Mouse (Mus musculus) midbrain, embryonic 13.5 days (tissue): ENCODE data around the gene Tpk1. TPM values are rescaled to one million over a fixed set of nuclear protein-coding genes. Genes with fewer than 3 reads are reported as not detected.
A peak's percentile ranks its signal among the peaks of the same experiment; 100 is the strongest.

Experiments
- ATAC-seq: fragments of 200-750 bp; cut with Nextera tagmentation; 2 replicates; pipeline ENCODE4 v1.8.0; 2017; ENCODE audit warnings: mild to moderate bottlenecking, moderate TSS enrichment, moderate library complexity
- H3K27ac ChIP-seq: fragments of 300-500 bp; sonication (generic); 2 replicates; pipeline ENCODE4 v1.5.1; 2015; ENCODE audit warnings: inconsistent platforms, mild to moderate bottlenecking, moderate library complexity
- H3K27me3 ChIP-seq: fragments of 300-500 bp; sonication (generic); 2 replicates; pipeline ENCODE4 v1.6.1; 2015; ENCODE audit warnings: mild to moderate bottlenecking, inconsistent platforms
- H3K36me3 ChIP-seq: fragments of 300-500 bp; sonication (generic); 2 replicates; pipeline ENCODE4 v1.6.1; 2015; ENCODE audit warnings: mild to moderate bottlenecking, inconsistent platforms
- H3K4me1 ChIP-seq: fragments of 300-500 bp; sonication (generic); replicated peaks from 2 replicates; pipeline ENCODE4 v1.6.1; 2015; ENCODE audit warnings: inconsistent platforms
- H3K4me2 ChIP-seq: fragments of 300-500 bp; sonication (generic); replicated peaks from 2 replicates; pipeline ENCODE4 v1.6.1; 2015; ENCODE audit warnings: moderate library complexity, mild to moderate bottlenecking, inconsistent platforms
- H3K4me3 ChIP-seq: fragments of 300-500 bp; sonication (generic); replicated peaks from 2 replicates; pipeline ENCODE4 v1.5.1; 2015; ENCODE audit warnings: mild to moderate bottlenecking, inconsistent platforms
- H3K9ac ChIP-seq: fragments of 300-500 bp; sonication (generic); replicated peaks from 2 replicates; pipeline ENCODE4 v1.6.1; 2015; ENCODE audit warnings: mild to moderate bottlenecking, inconsistent platforms
- H3K9me3 ChIP-seq: fragments of 300-500 bp; sonication (generic); 2 replicates; pipeline ENCODE4 v1.6.1; 2016; ENCODE audit warnings: mild to moderate bottlenecking, inconsistent platforms
- WGBS: fragments of 180-500 bp; shearing (Covaris S2); methylation state at CpG from one replicate; pipeline ENCODE4 v1.1.7; 2015; 5-methylcytosine and 5-hydroxymethylcytosine counted together
- polyA plus RNA-seq: library from polyadenylated mRNA; unstranded; fragments of >200 nt; fragmentation: Nextera tagmentation; extraction: Ambion mirVana; gene quantifications from 2 replicates; pipeline ENCODE4 v1.2.1, GENCODE M21; 2015

Tpk1 gene
- polyA plus RNA-seq, 1 experiment from 2014 or later = 5.8 TPM

DNA sequence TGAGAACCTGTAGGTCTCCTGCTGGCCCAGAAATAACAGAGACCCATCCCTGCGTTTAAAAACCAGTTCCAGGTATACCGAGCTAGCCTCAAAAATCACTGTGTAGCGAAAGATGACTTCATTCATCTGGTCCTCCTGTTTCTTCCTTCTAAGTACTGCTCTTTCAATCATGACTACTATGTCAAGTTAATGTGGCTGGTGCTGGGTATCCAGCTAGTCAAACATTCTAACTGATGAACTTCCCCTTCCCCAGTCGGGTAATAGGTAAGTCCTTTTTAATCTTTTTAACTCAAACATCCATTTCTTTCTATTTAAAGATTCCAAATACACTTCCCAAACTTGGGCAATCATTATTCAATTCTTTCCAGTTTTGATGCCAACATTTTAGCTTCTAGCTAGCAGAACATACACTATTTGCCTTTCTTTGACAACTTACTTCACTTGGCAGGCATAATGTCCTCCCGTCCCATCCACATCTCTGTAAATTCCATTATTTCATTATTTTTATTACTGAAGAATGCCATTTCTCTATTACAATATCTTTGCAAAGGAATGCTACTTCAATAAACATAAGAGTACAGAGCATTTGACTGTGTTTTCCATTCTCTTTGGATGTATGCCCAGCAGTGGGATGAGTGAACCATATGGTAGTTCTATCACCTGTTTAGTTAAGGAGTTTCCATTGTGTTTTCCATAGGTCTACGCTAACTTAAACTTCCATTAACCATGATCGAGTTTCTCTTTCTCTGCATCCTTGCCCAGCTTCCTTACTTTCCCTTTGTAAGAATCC is 728 bp upstream of the Tpk1 start:
- peak overlapping the region; percentile 59 for H3K4me3 ChIP-seq
- ATAC-seq = no peak; the same call in 1 of the 2 replicates
- H3K9me3 ChIP-seq = no peaks in the 10 kb centered on the region
- peaks cover 7% of the 10 kb centered on the region for H3K4me1 ChIP-seq
- H3K4me2 ChIP-seq = peak overlapping the region; percentile 67
- peak overlapping the region; percentile 83 for H3K9ac ChIP-seq
- peak overlapping the region; percentile 95 for H3K27ac ChIP-seq
- no peaks in the 10 kb centered on the region for H3K36me3 ChIP-seq
- H3K27me3 ChIP-seq = no peaks in the 10 kb centered on the region
- 87% methylated on average over 7 of the region's 7 CpGs for WGBS

DNA sequence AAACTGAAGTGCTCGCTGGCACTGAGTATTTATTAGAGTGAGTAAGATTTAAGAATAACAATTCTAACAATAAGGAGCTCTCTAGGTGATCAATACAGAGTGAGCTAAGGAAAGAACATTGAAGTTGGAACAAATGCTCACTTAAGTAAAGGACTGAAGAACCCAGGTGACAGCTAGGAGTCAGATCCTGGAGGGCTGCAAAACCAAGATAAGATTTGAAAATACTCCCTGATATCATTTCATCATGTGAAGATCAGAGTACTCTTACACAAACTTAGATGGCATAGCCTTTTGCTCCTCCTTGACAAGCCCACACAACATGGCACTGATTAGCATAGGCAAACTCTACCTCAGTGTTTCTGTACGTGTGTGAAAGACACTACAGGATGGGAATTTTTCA is 4.3 kb downstream of the Tpk1 start:
- no peak for ATAC-seq
- H3K4me2 ChIP-seq = no peak overlapping the region
- 81% methylated on average over 2 of the region's 2 CpGs for WGBS
- no peak overlapping the region for H3K27ac ChIP-seq
- no peak overlapping the region for H3K9ac ChIP-seq
- H3K9me3 ChIP-seq = no peaks in the 10 kb centered on the region
- no peaks in the 10 kb centered on the region for H3K36me3 ChIP-seq
- H3K27me3 ChIP-seq = no peaks in the 10 kb centered on the region
- no peak overlapping the region for H3K4me3 ChIP-seq
- peaks cover 7% of the 10 kb centered on the region for H3K4me1 ChIP-seq

DNA sequence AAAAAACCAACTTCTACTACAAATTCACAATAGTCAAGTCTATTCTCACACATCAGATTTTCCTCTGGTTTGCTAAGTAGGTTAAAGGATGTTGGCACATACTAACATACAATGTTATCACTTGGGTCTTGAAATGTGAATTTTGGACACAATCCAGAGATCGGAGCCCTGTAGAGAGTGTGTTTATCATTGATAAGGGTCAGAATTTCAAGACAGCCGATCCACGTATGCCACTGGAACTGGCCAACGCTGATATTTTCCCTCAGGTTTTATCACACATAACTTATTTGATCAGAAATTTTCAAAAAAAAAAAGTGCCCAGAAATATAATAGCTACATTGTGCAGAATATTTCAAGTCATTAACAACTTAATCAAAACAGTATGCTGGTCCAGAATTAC is 7.8 kb downstream of the Tpk1 start:
- H3K4me3 ChIP-seq = no peak overlapping the region
- H3K27me3 ChIP-seq = no peaks in the 10 kb centered on the region
- H3K9ac ChIP-seq = no peak overlapping the region
- no peaks in the 10 kb centered on the region for H3K36me3 ChIP-seq
- H3K27ac ChIP-seq = no peak overlapping the region
- ATAC-seq = no peak
- WGBS = 88% methylated on average over 4 of the region's 4 CpGs
- no peaks in the 10 kb centered on the region for H3K4me1 ChIP-seq
- no peak overlapping the region for H3K4me2 ChIP-seq
- H3K9me3 ChIP-seq = no peaks in the 10 kb centered on the region

DNA sequence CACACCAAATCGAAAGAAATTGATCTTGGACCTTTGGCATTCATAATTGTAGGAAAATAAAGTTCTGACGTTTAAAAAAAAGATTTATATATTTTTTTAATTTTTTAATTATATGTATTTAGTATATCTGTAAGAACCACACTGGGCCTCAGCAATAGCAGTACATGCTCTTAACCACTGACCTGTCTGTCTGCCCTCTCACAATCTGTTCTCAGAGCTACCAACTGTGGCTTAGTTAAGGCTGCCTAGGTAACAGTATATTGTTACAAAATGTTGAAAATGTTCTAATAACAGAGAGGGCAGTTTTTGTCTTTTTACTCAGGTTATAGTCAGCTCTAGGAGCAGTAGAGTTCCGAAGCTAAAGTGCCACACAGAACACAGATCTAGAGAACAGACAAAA is 8.2 kb downstream of the Tpk1 start:
- Histone ChIP-seq H3K27ac (no peak overlapping the region), H3K9me3 (no peaks in the 10 kb centered on the region), H3K4me2 (no peak overlapping the region), H3K27me3 (no peaks in the 10 kb centered on the region), H3K4me3 (no peak overlapping the region), H3K4me1 (no peaks in the 10 kb centered on the region), H3K36me3 (no peaks in the 10 kb centered on the region), H3K9ac (no peak overlapping the region)
- ATAC-seq = no peak
- WGBS = 80% methylated on average over 3 of the region's 3 CpGs

DNA sequence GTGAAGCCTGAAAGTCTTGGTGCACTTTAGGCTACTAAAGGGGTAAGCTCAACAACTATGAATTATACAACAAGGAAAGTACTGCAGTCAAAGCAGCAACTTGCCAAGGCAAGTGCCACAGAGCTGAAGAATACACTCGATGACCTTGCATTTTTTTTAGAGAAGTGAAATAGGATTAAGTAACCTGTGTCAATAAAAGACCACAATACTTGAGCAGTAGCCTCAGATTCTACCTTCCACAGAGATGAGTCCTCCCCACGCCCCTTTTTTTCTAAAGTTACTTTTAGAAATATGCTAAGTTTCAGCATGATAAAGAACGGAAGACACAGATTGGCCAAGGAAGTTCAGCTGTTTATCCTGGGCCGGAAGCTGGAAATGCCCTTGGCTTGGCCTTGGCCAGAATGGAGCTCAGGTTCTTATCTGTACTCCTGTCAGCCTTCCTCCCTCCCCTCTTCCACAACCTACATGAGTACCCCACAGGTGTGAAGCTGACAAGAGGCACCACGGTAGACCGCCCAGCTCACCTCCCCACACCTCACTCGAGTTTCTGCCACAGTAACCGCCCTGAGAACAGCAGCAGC is 11.1 kb downstream of the Tpk1 start:
- no peaks in the 10 kb centered on the region for H3K9me3 ChIP-seq
- WGBS = 84% methylated on average over 8 of the region's 8 CpGs
- H3K4me1 ChIP-seq = no peaks in the 10 kb centered on the region
- no peaks in the 10 kb centered on the region for H3K36me3 ChIP-seq
- no peak for ATAC-seq
- no peak overlapping the region for H3K4me2 ChIP-seq
- H3K27ac ChIP-seq = no peak overlapping the region
- no peaks in the 10 kb centered on the region for H3K27me3 ChIP-seq
- no peak overlapping the region for H3K9ac ChIP-seq
- no peak overlapping the region for H3K4me3 ChIP-seq

DNA sequence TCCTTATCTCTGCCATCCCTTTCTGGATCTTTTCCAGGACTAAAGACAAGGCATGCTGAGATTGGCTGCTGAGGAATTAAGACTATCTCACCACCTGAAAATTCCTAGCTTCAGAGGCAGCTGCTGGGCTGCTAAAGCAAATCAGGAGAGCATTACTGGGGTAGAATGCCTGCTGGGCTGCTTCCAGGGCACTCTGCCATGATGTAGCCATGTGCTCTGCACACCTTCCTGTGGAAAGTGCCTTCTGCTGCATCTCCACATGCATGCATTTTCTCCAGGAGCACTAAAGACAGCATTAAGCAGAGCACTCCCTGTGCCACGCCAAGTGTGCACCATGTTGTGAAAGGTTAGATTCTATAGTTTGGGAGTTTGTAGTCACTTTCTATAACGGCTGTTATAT is 16.6 kb downstream of the Tpk1 start:
- no peaks in the 10 kb centered on the region for H3K9me3 ChIP-seq
- 89% methylated on average over 2 of the region's 2 CpGs for WGBS
- no peak for ATAC-seq

DNA sequence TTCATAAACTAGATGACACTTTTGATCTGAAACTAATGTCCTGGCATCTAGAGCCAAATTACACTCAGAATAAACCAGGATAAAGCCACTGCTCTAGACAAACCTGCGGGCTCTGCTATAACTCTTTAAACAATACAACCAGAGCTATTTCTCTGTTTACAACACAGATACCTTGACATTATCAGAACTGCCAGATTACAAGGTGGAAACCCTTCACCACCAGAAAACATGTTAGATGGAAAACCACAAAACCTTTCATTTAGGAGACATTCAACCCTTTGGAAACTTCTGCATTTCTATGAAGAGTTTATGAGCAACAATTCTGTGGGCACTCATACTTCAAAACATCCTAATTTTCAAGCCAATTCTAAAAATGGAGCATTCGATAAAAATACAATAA is 20.4 kb downstream of the Tpk1 start:
- H3K4me1 ChIP-seq = no peaks in the 10 kb centered on the region
- no peak for ATAC-seq
- H3K9ac ChIP-seq = no peak overlapping the region
- H3K36me3 ChIP-seq = no peaks in the 10 kb centered on the region
- no peaks in the 10 kb centered on the region for H3K9me3 ChIP-seq
- no peaks in the 10 kb centered on the region for H3K27me3 ChIP-seq
- WGBS = 92% methylated on average over 2 of the region's 2 CpGs
- no peak overlapping the region for H3K4me2 ChIP-seq
- H3K27ac ChIP-seq = no peak overlapping the region
- H3K4me3 ChIP-seq = no peak overlapping the region

More for the DNA sequence above, 16.6 kb downstream of the Tpk1 start:
- H3K27ac ChIP-seq = no peak overlapping the region
- no peak overlapping the region for H3K4me3 ChIP-seq
- no peak overlapping the region for H3K4me2 ChIP-seq
- no peaks in the 10 kb centered on the region for H3K4me1 ChIP-seq
- no peak overlapping the region for H3K9ac ChIP-seq
- no peaks in the 10 kb centered on the region for H3K36me3 ChIP-seq
- H3K27me3 ChIP-seq = no peaks in the 10 kb centered on the region

DNA sequence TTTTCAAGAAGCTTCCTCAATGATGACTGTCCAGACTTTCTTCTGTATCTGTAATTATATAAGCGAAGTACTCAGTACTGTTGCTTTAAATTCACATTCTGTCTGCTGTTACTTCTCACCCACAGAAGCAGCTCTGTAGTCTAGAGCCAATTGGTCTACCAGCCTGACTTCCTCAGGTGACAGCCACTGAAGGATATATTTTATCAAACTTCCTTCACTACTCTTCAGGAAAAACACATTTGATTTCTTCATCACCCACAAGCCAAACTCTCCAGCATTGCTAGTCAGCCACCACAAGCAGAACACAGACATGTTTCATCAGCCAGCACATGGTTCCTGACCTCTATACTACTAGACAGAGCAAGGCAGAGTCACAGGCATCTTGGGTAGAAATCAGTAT is 21.0 kb downstream of the Tpk1 start:
- Histone ChIP-seq H3K27me3 (no peaks in the 10 kb centered on the region), H3K27ac (no peak overlapping the region), H3K9me3 (no peaks in the 10 kb centered on the region), H3K4me1 (no peaks in the 10 kb centered on the region), H3K36me3 (no peaks in the 10 kb centered on the region), H3K4me2 (no peak overlapping the region), H3K4me3 (no peak overlapping the region), H3K9ac (no peak overlapping the region)
- ATAC-seq = no peak
- WGBS = 97% methylated on average over 1 of the region's 1 CpGs

DNA sequence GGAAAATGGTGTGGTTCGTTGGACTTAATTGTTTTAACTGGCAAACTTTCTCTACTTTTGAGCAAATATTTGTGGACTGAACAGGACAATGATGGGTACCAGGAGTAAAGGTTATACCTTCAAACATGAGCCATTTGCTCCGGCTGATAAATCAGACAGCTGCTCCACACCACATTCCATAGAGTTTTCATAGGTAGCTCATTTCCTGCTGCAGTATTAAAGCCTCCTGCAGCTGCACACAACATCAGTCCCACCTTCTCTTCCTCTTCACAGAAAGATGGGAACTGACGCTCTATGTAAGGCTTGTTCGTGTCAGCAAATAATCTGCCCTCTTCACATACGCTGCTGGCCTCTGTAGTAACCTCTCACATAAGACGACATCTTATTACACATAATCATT is 22.4 kb downstream of the Tpk1 start:
- Histone ChIP-seq H3K4me3 (no peak overlapping the region), H3K4me1 (no peaks in the 10 kb centered on the region), H3K27me3 (no peaks in the 10 kb centered on the region), H3K4me2 (no peak overlapping the region), H3K27ac (no peak overlapping the region), H3K9ac (no peak overlapping the region), H3K9me3 (no peaks in the 10 kb centered on the region), H3K36me3 (no peaks in the 10 kb centered on the region)
- ATAC-seq = no peak
- whole genome bisulfite sequencing = 91% methylated on average over 6 of the region's 6 CpGs

DNA sequence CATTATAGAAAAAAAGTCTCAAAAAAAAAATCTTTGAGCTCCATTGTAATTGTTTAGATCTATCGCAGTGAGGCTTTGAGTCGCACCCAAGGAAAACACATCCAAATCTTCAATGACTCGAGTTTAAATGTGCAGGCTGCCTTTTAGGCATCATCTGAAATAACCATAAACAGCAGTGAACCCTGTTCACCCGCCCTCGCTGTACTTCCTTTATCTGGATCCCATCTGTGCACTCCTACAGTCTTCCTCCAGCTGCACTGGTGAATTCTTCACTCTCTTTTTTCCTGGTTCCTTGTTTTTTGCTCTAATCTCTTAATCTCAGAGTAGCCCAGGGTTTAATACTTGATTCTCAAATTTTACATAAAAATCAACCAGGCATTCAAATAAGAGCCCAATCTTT is 23.7 kb downstream of the Tpk1 start:
- Histone ChIP-seq H3K9me3 (no peaks in the 10 kb centered on the region), H3K4me3 (no peak overlapping the region), H3K27me3 (no peaks in the 10 kb centered on the region), H3K9ac (no peak overlapping the region), H3K4me1 (no peaks in the 10 kb centered on the region), H3K36me3 (no peaks in the 10 kb centered on the region), H3K4me2 (no peak overlapping the region), H3K27ac (no peak overlapping the region)
- ATAC-seq = no peak
- 76% methylated on average over 5 of the region's 5 CpGs for WGBS

DNA sequence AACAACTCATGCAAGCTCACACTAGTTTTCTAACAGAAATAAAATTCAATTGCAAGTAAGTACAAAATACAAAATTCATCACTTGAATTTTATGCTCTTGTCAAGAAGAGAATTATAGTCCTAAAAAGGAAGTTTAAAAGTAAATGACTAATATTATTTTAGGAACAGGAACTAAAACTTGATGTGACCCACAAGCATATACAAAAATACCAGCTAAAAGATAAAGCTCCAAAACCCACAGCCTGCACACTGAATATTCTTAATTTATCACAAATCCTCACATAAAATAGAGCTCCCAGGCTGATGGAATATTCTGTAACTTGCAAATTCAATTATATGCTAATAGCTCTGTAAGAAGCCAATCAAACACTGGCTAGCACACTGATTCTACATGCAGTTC is 25.5 kb downstream of the Tpk1 start:
- H3K36me3 ChIP-seq = no peaks in the 10 kb centered on the region
- ATAC-seq = no peak
- H3K27ac ChIP-seq = no peak overlapping the region
- H3K27me3 ChIP-seq = no peaks in the 10 kb centered on the region
- no peak overlapping the region for H3K4me3 ChIP-seq
- no peak overlapping the region for H3K4me2 ChIP-seq
- no peak overlapping the region for H3K9ac ChIP-seq
- no peaks in the 10 kb centered on the region for H3K9me3 ChIP-seq
- H3K4me1 ChIP-seq = no peaks in the 10 kb centered on the region

DNA sequence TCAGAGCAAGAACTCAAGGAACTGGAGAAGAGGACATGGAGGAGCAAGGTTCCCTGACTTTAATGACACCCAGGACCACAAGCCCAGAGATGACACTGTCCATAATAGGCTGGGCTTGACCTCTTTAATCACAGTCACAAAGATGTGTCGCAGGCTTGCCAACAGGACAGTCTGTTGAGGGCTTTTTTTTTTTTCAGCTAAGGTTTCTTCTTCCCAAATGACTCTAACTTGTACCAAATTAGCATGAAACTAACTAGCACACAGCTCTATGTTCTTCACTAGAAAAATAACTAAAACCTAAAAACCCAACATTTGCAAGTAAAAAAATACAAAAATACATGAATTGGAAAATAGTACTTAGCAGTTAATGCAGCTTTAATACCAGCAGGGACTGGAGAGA is 27.2 kb downstream of the Tpk1 start:
- no peaks in the 10 kb centered on the region for H3K4me1 ChIP-seq
- no peak overlapping the region for H3K4me3 ChIP-seq
- WGBS = 85% methylated on average over 1 of the region's 1 CpGs
- H3K36me3 ChIP-seq = no peaks in the 10 kb centered on the region
- no peak overlapping the region for H3K9ac ChIP-seq
- no peaks in the 10 kb centered on the region for H3K27me3 ChIP-seq
- no peak for ATAC-seq
- no peak overlapping the region for H3K4me2 ChIP-seq
- no peak overlapping the region for H3K27ac ChIP-seq
- no peaks in the 10 kb centered on the region for H3K9me3 ChIP-seq

DNA sequence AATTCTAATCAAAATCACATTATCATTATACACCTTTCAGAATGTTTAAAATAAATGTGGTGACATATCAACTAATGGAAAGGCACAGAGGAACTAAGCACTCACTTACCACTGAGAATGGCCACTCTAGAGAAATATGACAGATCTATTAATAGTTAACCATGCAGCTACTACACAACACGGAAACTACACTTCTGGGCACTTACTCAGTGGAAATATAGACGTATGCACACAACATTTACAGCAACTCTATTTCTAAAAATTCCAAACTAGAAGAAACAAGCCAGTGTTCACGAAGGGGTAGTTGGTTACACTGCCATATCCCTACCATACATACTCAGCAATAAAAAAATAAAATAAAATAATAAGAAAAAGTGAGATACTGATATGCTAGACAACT is 28.0 kb downstream of the Tpk1 start:
- Histone ChIP-seq H3K4me1 (no peaks in the 10 kb centered on the region), H3K36me3 (no peaks in the 10 kb centered on the region), H3K4me2 (no peak overlapping the region), H3K9me3 (no peaks in the 10 kb centered on the region), H3K4me3 (no peak overlapping the region), H3K9ac (no peak overlapping the region), H3K27ac (no peak overlapping the region), H3K27me3 (no peaks in the 10 kb centered on the region)
- 91% methylated on average over 3 of the region's 3 CpGs for WGBS
- ATAC-seq = no peak
